Mouse (Mus musculus) limb, embryonic 15.5 days (tissue): ENCODE measurements around the gene Dusp6. TPM values are rescaled to one million over a fixed set of nuclear protein-coding genes. Genes with fewer than 3 reads are reported as not detected.

Experiments
- ATAC-seq: fragments of 200-750 bp; cut with Nextera tagmentation; 2 replicates; pipeline ENCODE4 v1.8.0; 2017; ENCODE audit warnings: low read depth, moderate TSS enrichment; ENCODE audit not compliant: insufficient number of reproducible peaks, low FRiP score, low TSS enrichment
- H3K27ac ChIP-seq: fragments of 300-500 bp; sonication (generic); 2 replicates; pipeline ENCODE4 v1.5.1; 2015; ENCODE audit warnings: moderate library complexity, mild to moderate bottlenecking, inconsistent platforms
- H3K27me3 ChIP-seq: fragments of 300-500 bp; sonication (generic); 2 replicates; pipeline ENCODE4 v1.6.1; 2015; ENCODE audit warnings: inconsistent platforms
- H3K36me3 ChIP-seq: fragments of 300-500 bp; sonication (generic); 2 replicates; pipeline ENCODE4 v1.6.1; 2015; ENCODE audit warnings: inconsistent platforms
- H3K4me1 ChIP-seq: fragments of 300-500 bp; sonication (generic); 2 replicates; pipeline ENCODE4 v1.6.1; 2015; ENCODE audit warnings: inconsistent platforms
- H3K4me2 ChIP-seq: fragments of 300-500 bp; sonication (generic); 2 replicates; pipeline ENCODE4 v1.6.1; 2015; ENCODE audit warnings: mild to moderate bottlenecking, inconsistent platforms
- H3K4me3 ChIP-seq: fragments of 300-500 bp; sonication (generic); 2 replicates; pipeline ENCODE4 v1.5.1; 2015; ENCODE audit warnings: mild to moderate bottlenecking, inconsistent platforms
- H3K9ac ChIP-seq: fragments of 300-500 bp; sonication (generic); 2 replicates; pipeline ENCODE4 v1.6.1; 2015; ENCODE audit warnings: inconsistent platforms
- H3K9me3 ChIP-seq: fragments of 300-500 bp; sonication (generic); 2 replicates; pipeline ENCODE4 v1.6.1; 2016; ENCODE audit warnings: inconsistent platforms
- WGBS: fragments of 180-500 bp; shearing (Covaris S2); methylation state at CpG from one replicate; pipeline ENCODE4 v1.1.7; 2015; 5-methylcytosine and 5-hydroxymethylcytosine counted together
- polyA plus RNA-seq: library from polyadenylated mRNA; unstranded; fragments of >200 nt; fragmentation: Nextera tagmentation; extraction: Ambion mirVana; gene quantifications from 2 replicates; pipeline ENCODE4 v1.2.1, GENCODE M21; 2015

Gene Dusp6
- polyA plus RNA-seq, 1 experiment from 2014 or later: 66.8 TPM

- no peak overlapping the region for H3K27ac ChIP-seq
- ATAC-seq: no peak
- H3K36me3 ChIP-seq: no peaks in the 10 kb centered on the region
- WGBS: 77% methylated on average over 10 of the region's 10 CpGs
- H3K4me2 ChIP-seq: no peak overlapping the region
- H3K4me1 ChIP-seq: peaks cover 2% of the 10 kb centered on the region; the same call in 1 of the 2 replicates
- no peak overlapping the region for H3K4me3 ChIP-seq
- H3K9me3 ChIP-seq: no peaks in the 10 kb centered on the region
- H3K27me3 ChIP-seq: no peaks in the 10 kb centered on the region
- H3K9ac ChIP-seq: no peak overlapping the region
Measured at GRCm38 (mm10) chr10:99255830-99256570, 7.0 kb upstream of the Dusp6 start.

- no peaks in the 10 kb centered on the region for H3K36me3 ChIP-seq
- no peak overlapping the region for H3K4me2 ChIP-seq
- H3K4me3 ChIP-seq: no peak overlapping the region
- WGBS: 68% methylated on average over 5 of the region's 5 CpGs
- H3K9ac ChIP-seq: no peak overlapping the region
- H3K4me1 ChIP-seq: peaks cover 4% of the 10 kb centered on the region; the same call in 1 of the 2 replicates
- ATAC-seq: no peak
- no peaks in the 10 kb centered on the region for H3K27me3 ChIP-seq
- H3K9me3 ChIP-seq: no peaks in the 10 kb centered on the region
- no peak overlapping the region for H3K27ac ChIP-seq
Measured at GRCm38 (mm10) chr10:99257531-99257930, 5.5 kb upstream of the Dusp6 start.

GRCm38 (mm10) chr10:99259840-99260239 lies 3.2 kb upstream of the Dusp6 start:
- Histone ChIP-seq H3K4me1 (peaks cover 10% of the 10 kb centered on the region; the same call in 1 of the 2 replicates), H3K9ac (no peak overlapping the region), H3K27ac (no peak overlapping the region), H3K4me3 (no peak overlapping the region), H3K27me3 (no peaks in the 10 kb centered on the region), H3K4me2 (no peak overlapping the region), H3K36me3 (no peaks in the 10 kb centered on the region), H3K9me3 (no peaks in the 10 kb centered on the region)
- WGBS: 83% methylated on average over 8 of the region's 8 CpGs
- ATAC-seq: no peak

GRCm38 (mm10) chr10:99261151-99261635 lies 1.8 kb upstream of the Dusp6 start:
- Histone ChIP-seq H3K4me1 (peaks cover 18% of the 10 kb centered on the region; the same call in 1 of the 2 replicates), H3K9ac (peak overlapping the region; percentile 66), H3K4me3 (peak overlapping the region; percentile 70), H3K36me3 (no peaks in the 10 kb centered on the region), H3K27me3 (no peaks in the 10 kb centered on the region), H3K9me3 (no peaks in the 10 kb centered on the region), H3K4me2 (peak overlapping the region; percentile 74), H3K27ac (peak overlapping the region; percentile 97)
- WGBS: 2% methylated on average over 30 of the region's 30 CpGs
- no peak; the same call in 1 of the 2 replicates for ATAC-seq

- H3K4me3 ChIP-seq: peak overlapping the region; percentile 70
- H3K4me1 ChIP-seq: peaks cover 19% of the 10 kb centered on the region; the same call in 1 of the 2 replicates
- no peaks in the 10 kb centered on the region for H3K9me3 ChIP-seq
- no peaks in the 10 kb centered on the region for H3K36me3 ChIP-seq
- 0% methylated on average over 46 of the region's 62 CpGs for WGBS
- peak overlapping the region; percentile 74 for H3K4me2 ChIP-seq
- H3K27ac ChIP-seq: peak overlapping the region; percentile 97
- H3K9ac ChIP-seq: peak overlapping the region; percentile 66
- no peaks in the 10 kb centered on the region for H3K27me3 ChIP-seq
- ATAC-seq: peak; percentile 57
Measured at GRCm38 (mm10) chr10:99261636-99262318, 1.3 kb upstream of the Dusp6 start.

- peak overlapping the region; percentile 66 for H3K9ac ChIP-seq
- H3K36me3 ChIP-seq: no peaks in the 10 kb centered on the region
- no peaks in the 10 kb centered on the region for H3K9me3 ChIP-seq
- peak overlapping the region; percentile 70 for H3K4me3 ChIP-seq
- peak overlapping the region; percentile 74 for H3K4me2 ChIP-seq
- H3K27me3 ChIP-seq: no peaks in the 10 kb centered on the region
- H3K4me1 ChIP-seq: peaks cover 19% of the 10 kb centered on the region; the same call in 1 of the 2 replicates
- no peak for ATAC-seq
- under 1% methylated on average over 20 of the region's 20 CpGs for WGBS
- peak overlapping the region; percentile 97 for H3K27ac ChIP-seq
Measured at GRCm38 (mm10) chr10:99262319-99262866, 638 bp upstream of the Dusp6 start.

GRCm38 (mm10) chr10:99263419-99264221 lies 589 bp downstream of the Dusp6 start:
- Histone ChIP-seq H3K27ac (peak overlapping the region; percentile 97), H3K4me1 (peaks cover 31% of the 10 kb centered on the region), H3K27me3 (no peaks in the 10 kb centered on the region), H3K9me3 (no peaks in the 10 kb centered on the region), H3K4me3 (peak overlapping the region; percentile 70), H3K36me3 (no peaks in the 10 kb centered on the region), H3K4me2 (peak overlapping the region; percentile 74), H3K9ac (peak overlapping the region; percentile 71)
- no peak for ATAC-seq
- under 1% methylated on average over 66 of the region's 66 CpGs for WGBS

- no peaks in the 10 kb centered on the region for H3K9me3 ChIP-seq
- peak overlapping the region; percentile 70 for H3K4me3 ChIP-seq
- H3K4me1 ChIP-seq: peaks cover 39% of the 10 kb centered on the region
- ATAC-seq: no peak
- WGBS: 1% methylated on average over 26 of the region's 26 CpGs
- no peaks in the 10 kb centered on the region for H3K27me3 ChIP-seq
- peak overlapping the region; percentile 71 for H3K9ac ChIP-seq
- H3K27ac ChIP-seq: peak overlapping the region; percentile 97
- H3K4me2 ChIP-seq: peak overlapping the region; percentile 74
- H3K36me3 ChIP-seq: no peaks in the 10 kb centered on the region
Measured at GRCm38 (mm10) chr10:99264301-99265010, 1.4 kb downstream of the Dusp6 start.

- Histone ChIP-seq H3K4me1 (peaks cover 43% of the 10 kb centered on the region), H3K4me2 (peak overlapping the region; percentile 74), H3K9ac (peak overlapping the region; percentile 8; the same call in 1 of the 2 replicates), H3K36me3 (no peaks in the 10 kb centered on the region), H3K9me3 (no peaks in the 10 kb centered on the region), H3K27ac (peak overlapping the region; percentile 97), H3K27me3 (no peaks in the 10 kb centered on the region), H3K4me3 (peak overlapping the region; percentile 70)
- ATAC-seq: no peak
- 7% methylated on average over 7 of the region's 7 CpGs for WGBS
Measured at GRCm38 (mm10) chr10:99265011-99265694, 2.1 kb downstream of the Dusp6 start.

GRCm38 (mm10) chr10:99266025-99266424 lies 3.0 kb downstream of the Dusp6 start:
- ATAC-seq: no peak
- Histone ChIP-seq H3K4me2 (peak overlapping the region; percentile 74), H3K9ac (peak overlapping the region; percentile 5; the same call in 1 of the 2 replicates), H3K27ac (peak overlapping the region; percentile 28; the same call in 1 of the 2 replicates), H3K27me3 (no peaks in the 10 kb centered on the region), H3K36me3 (no peaks in the 10 kb centered on the region), H3K4me3 (peak overlapping the region; percentile 70), H3K9me3 (no peaks in the 10 kb centered on the region), H3K4me1 (peaks cover 48% of the 10 kb centered on the region)
- 17% methylated on average over 14 of the region's 14 CpGs for WGBS
